Mouse (Mus musculus): ENCODE results near the gene Ccm2l. TPM values are rescaled to one million over a fixed set of nuclear protein-coding genes. Genes with fewer than 3 reads are reported as not detected.

The Ccm2l gene
- polyA plus RNA-seq, 1 experiment from 2014 or later, result 0.77 TPM

GRCm38 (mm10) chr2:153049288-153049996 lies 16.3 kb upstream of the Ccm2l start:
- H3K36me3 ChIP-seq (ENCODE audit: control insufficient read depth, insufficient read depth, low read length), result peaks cover 7% of the 10 kb centered on the region
- no peaks in the 10 kb centered on the region for H3K9me3 ChIP-seq (replicated peaks; ENCODE audit: control insufficient read depth, low read length)
- H3K4me3 ChIP-seq (ENCODE audit: low read depth, low read length), result no peak overlapping the region
- peaks cover 14% of the 10 kb centered on the region for H3K27me3 ChIP-seq (replicated peaks; ENCODE audit: control insufficient read depth, insufficient read depth, low read length)
- DNase-seq (ENCODE audit: low spot score), result peak; percentile 82
- peak overlapping the region; percentile 94 for H3K27ac ChIP-seq (ENCODE audit: low read depth, low read length)
- peaks cover 29% of the 10 kb centered on the region for H3K4me1 ChIP-seq (ENCODE audit: control insufficient read depth, insufficient read depth, low read length)
- no peak overlapping the region for H3K4me2 ChIP-seq (ENCODE audit: low read length)
- ATAC-seq, result peak; percentile 76
- WGBS, result 32% methylated on average over 9 of the region's 9 CpGs
- peak overlapping the region; percentile 30 for H3K9ac ChIP-seq (ENCODE audit: low read length)

- Histone ChIP-seq H3K27me3 (replicated peaks; ENCODE audit: control insufficient read depth, insufficient read depth, low read length) (peaks cover 14% of the 10 kb centered on the region), H3K27ac (ENCODE audit: low read depth, low read length) (peak overlapping the region; percentile 94), H3K36me3 (ENCODE audit: control insufficient read depth, insufficient read depth, low read length) (peaks cover 11% of the 10 kb centered on the region), H3K9me3 (replicated peaks; ENCODE audit: control insufficient read depth, low read length) (no peaks in the 10 kb centered on the region), H3K9ac (ENCODE audit: low read length) (no peak overlapping the region; the same call in 1 of the 2 replicates), H3K4me2 (ENCODE audit: low read length) (no peak overlapping the region), H3K4me3 (ENCODE audit: low read depth, low read length) (no peak overlapping the region), H3K4me1 (ENCODE audit: control insufficient read depth, insufficient read depth, low read length) (peaks cover 28% of the 10 kb centered on the region)
- WGBS, result 74% methylated on average over 4 of the region's 4 CpGs
- DNase-seq (ENCODE audit: low spot score) (no peak), ATAC-seq (no peak)
Observed at GRCm38 (mm10) chr2:153049997-153050358, 15.8 kb upstream of the Ccm2l start.

GRCm38 (mm10) chr2:153051095-153051494 lies 14.7 kb upstream of the Ccm2l start:
- 82% methylated on average over 6 of the region's 6 CpGs for WGBS
- H3K27ac ChIP-seq (ENCODE audit: low read depth, low read length), result no peak overlapping the region
- H3K9ac ChIP-seq (ENCODE audit: low read length), result no peak overlapping the region
- H3K4me3 ChIP-seq (ENCODE audit: low read depth, low read length), result no peak overlapping the region
- peaks cover 14% of the 10 kb centered on the region for H3K27me3 ChIP-seq (replicated peaks; ENCODE audit: control insufficient read depth, insufficient read depth, low read length)
- no peak for ATAC-seq
- peaks cover 26% of the 10 kb centered on the region for H3K4me1 ChIP-seq (ENCODE audit: control insufficient read depth, insufficient read depth, low read length)
- no peak for DNase-seq (ENCODE audit: low spot score)
- H3K9me3 ChIP-seq (replicated peaks; ENCODE audit: control insufficient read depth, low read length), result no peaks in the 10 kb centered on the region
- H3K4me2 ChIP-seq (ENCODE audit: low read length), result no peak overlapping the region
- H3K36me3 ChIP-seq (ENCODE audit: control insufficient read depth, insufficient read depth, low read length), result peaks cover 11% of the 10 kb centered on the region

GRCm38 (mm10) chr2:153051537-153051936 lies 14.2 kb upstream of the Ccm2l start:
- Histone ChIP-seq H3K27ac (ENCODE audit: low read depth, low read length) (no peak overlapping the region), H3K4me3 (ENCODE audit: low read depth, low read length) (no peak overlapping the region), H3K27me3 (replicated peaks; ENCODE audit: control insufficient read depth, insufficient read depth, low read length) (peaks cover 14% of the 10 kb centered on the region), H3K9ac (ENCODE audit: low read length) (no peak overlapping the region), H3K36me3 (ENCODE audit: control insufficient read depth, insufficient read depth, low read length) (peaks cover 11% of the 10 kb centered on the region), H3K4me1 (ENCODE audit: control insufficient read depth, insufficient read depth, low read length) (peaks cover 22% of the 10 kb centered on the region), H3K4me2 (ENCODE audit: low read length) (no peak overlapping the region), H3K9me3 (replicated peaks; ENCODE audit: control insufficient read depth, low read length) (no peaks in the 10 kb centered on the region)
- whole genome bisulfite sequencing, result 80% methylated on average over 9 of the region's 9 CpGs
- DNase-seq (ENCODE audit: low spot score) (no peak), ATAC-seq (no peak)

GRCm38 (mm10) chr2:153052700-153053351 lies 12.9 kb upstream of the Ccm2l start:
- H3K27me3 ChIP-seq (replicated peaks; ENCODE audit: control insufficient read depth, insufficient read depth, low read length), result peaks cover 14% of the 10 kb centered on the region
- no peak overlapping the region for H3K27ac ChIP-seq (ENCODE audit: low read depth, low read length)
- peaks cover 20% of the 10 kb centered on the region for H3K4me1 ChIP-seq (ENCODE audit: control insufficient read depth, insufficient read depth, low read length)
- peaks cover 12% of the 10 kb centered on the region for H3K36me3 ChIP-seq (ENCODE audit: control insufficient read depth, insufficient read depth, low read length)
- no peak overlapping the region for H3K4me3 ChIP-seq (ENCODE audit: low read depth, low read length)
- H3K9ac ChIP-seq (ENCODE audit: low read length), result no peak overlapping the region
- DNase-seq (ENCODE audit: low spot score) (no peak), ATAC-seq (no peak)
- H3K9me3 ChIP-seq (replicated peaks; ENCODE audit: control insufficient read depth, low read length), result no peaks in the 10 kb centered on the region
- WGBS, result 10% methylated on average over 30 of the region's 30 CpGs
- H3K4me2 ChIP-seq (ENCODE audit: low read length), result no peak overlapping the region

- 90% methylated on average over 8 of the region's 8 CpGs for WGBS
- H3K27me3 ChIP-seq (replicated peaks; ENCODE audit: control insufficient read depth, insufficient read depth, low read length), result peaks cover 14% of the 10 kb centered on the region
- H3K4me1 ChIP-seq (ENCODE audit: control insufficient read depth, insufficient read depth, low read length), result peaks cover 13% of the 10 kb centered on the region
- no peak overlapping the region for H3K4me3 ChIP-seq (ENCODE audit: low read depth, low read length)
- H3K4me2 ChIP-seq (ENCODE audit: low read length), result no peak overlapping the region
- ATAC-seq (no peak), DNase-seq (ENCODE audit: low spot score) (no peak)
- H3K9ac ChIP-seq (ENCODE audit: low read length), result no peak overlapping the region
- H3K36me3 ChIP-seq (ENCODE audit: control insufficient read depth, insufficient read depth, low read length), result peaks cover 14% of the 10 kb centered on the region
- H3K9me3 ChIP-seq (replicated peaks; ENCODE audit: control insufficient read depth, low read length), result no peaks in the 10 kb centered on the region
- no peak overlapping the region for H3K27ac ChIP-seq (ENCODE audit: low read depth, low read length)
Observed at GRCm38 (mm10) chr2:153053896-153054295, 11.9 kb upstream of the Ccm2l start.

GRCm38 (mm10) chr2:153055270-153055920 lies 10.4 kb upstream of the Ccm2l start:
- Histone ChIP-seq H3K9ac (ENCODE audit: low read length) (no peak overlapping the region), H3K4me2 (ENCODE audit: low read length) (no peak overlapping the region), H3K27me3 (replicated peaks; ENCODE audit: control insufficient read depth, insufficient read depth, low read length) (peaks cover 14% of the 10 kb centered on the region), H3K4me1 (ENCODE audit: control insufficient read depth, insufficient read depth, low read length) (no peaks in the 10 kb centered on the region), H3K27ac (ENCODE audit: low read depth, low read length) (no peak overlapping the region), H3K9me3 (replicated peaks; ENCODE audit: control insufficient read depth, low read length) (no peaks in the 10 kb centered on the region), H3K36me3 (ENCODE audit: control insufficient read depth, insufficient read depth, low read length) (peaks cover 14% of the 10 kb centered on the region), H3K4me3 (ENCODE audit: low read depth, low read length) (no peak overlapping the region)
- ATAC-seq, result no peak
- 56% methylated on average over 6 of the region's 6 CpGs for WGBS
- no peak for DNase-seq (ENCODE audit: low spot score)

- no peak overlapping the region for H3K4me3 ChIP-seq (ENCODE audit: low read depth, low read length)
- peaks cover 14% of the 10 kb centered on the region for H3K36me3 ChIP-seq (ENCODE audit: control insufficient read depth, insufficient read depth, low read length)
- no peak overlapping the region for H3K27ac ChIP-seq (ENCODE audit: low read depth, low read length)
- H3K4me2 ChIP-seq (ENCODE audit: low read length), result no peak overlapping the region
- WGBS, result 77% methylated on average over 4 of the region's 4 CpGs
- no peak for DNase-seq (ENCODE audit: low spot score)
- H3K9me3 ChIP-seq (replicated peaks; ENCODE audit: control insufficient read depth, low read length), result no peaks in the 10 kb centered on the region
- H3K27me3 ChIP-seq (replicated peaks; ENCODE audit: control insufficient read depth, insufficient read depth, low read length), result no peaks in the 10 kb centered on the region; the same call in 1 of the 2 replicates
- H3K4me1 ChIP-seq (ENCODE audit: control insufficient read depth, insufficient read depth, low read length), result no peaks in the 10 kb centered on the region
- no peak overlapping the region for H3K9ac ChIP-seq (ENCODE audit: low read length)
- ATAC-seq, result no peak
Observed at GRCm38 (mm10) chr2:153058365-153058764, 7.4 kb upstream of the Ccm2l start.

GRCm38 (mm10) chr2:153060216-153060615 lies 5.5 kb upstream of the Ccm2l start:
- Histone ChIP-seq H3K4me3 (ENCODE audit: low read depth, low read length) (no peak overlapping the region), H3K4me1 (ENCODE audit: control insufficient read depth, insufficient read depth, low read length) (no peaks in the 10 kb centered on the region), H3K9ac (ENCODE audit: low read length) (no peak overlapping the region), H3K9me3 (replicated peaks; ENCODE audit: control insufficient read depth, low read length) (no peaks in the 10 kb centered on the region), H3K27ac (ENCODE audit: low read depth, low read length) (no peak overlapping the region), H3K36me3 (ENCODE audit: control insufficient read depth, insufficient read depth, low read length) (0 out of 2 replicates have a peak, but pooled peaks cover 3% of the 10 kb centered on the region), H3K4me2 (ENCODE audit: low read length) (no peak overlapping the region), H3K27me3 (replicated peaks; ENCODE audit: control insufficient read depth, insufficient read depth, low read length) (no peaks in the 10 kb centered on the region)
- WGBS, result 90% methylated on average over 7 of the region's 7 CpGs
- DNase-seq (ENCODE audit: low spot score), result no peak
- no peak for ATAC-seq

All from forebrain, embryonic 14.5 days (tissue).